Mouse (Mus musculus) liver, adult 2 months (tissue): ENCODE results near the gene Sdf4. TPM values are rescaled to one million over a fixed set of nuclear protein-coding genes. Genes with fewer than 3 reads are reported as not detected.

ENCODE experiments used
- DNase-seq: peaks from one replicate; pipeline ENCODE4 v3.0.0-alpha.2; 2011; ENCODE audit warnings: low read depth, low spot score; ENCODE audit errors: extremely low read depth
- H3K27ac ChIP-seq: fragments of 200-500 bp; replicated peaks from 2 replicates; pipeline ENCODE4 v1.5.1; 2012; ENCODE audit warnings: low read depth, mild to moderate bottlenecking, control low read depth, inconsistent platforms, low read length; ENCODE audit not compliant: insufficient read depth
- H3K27me3 ChIP-seq: fragments of 200-500 bp; 2 replicates; pipeline ENCODE4 v1.6.1; 2012; ENCODE audit warnings: mild to moderate bottlenecking, moderate library complexity, low read length, inconsistent platforms; ENCODE audit not compliant: control insufficient read depth, insufficient read depth
- H3K36me3 ChIP-seq: fragments of 200-500 bp; 2 replicates; pipeline ENCODE4 v1.6.1; 2012; ENCODE audit warnings: low read length, inconsistent platforms; ENCODE audit not compliant: control insufficient read depth, insufficient read depth
- H3K4me1 ChIP-seq: fragments of 200-500 bp; 2 replicates; pipeline ENCODE4 v1.6.1; 2011; ENCODE audit warnings: low read length; ENCODE audit not compliant: control insufficient read depth, insufficient read depth
- H3K4me3 ChIP-seq: fragments of 200-500 bp; 2 replicates; pipeline ENCODE4 v1.5.1; 2011; ENCODE audit warnings: low read depth, mild to moderate bottlenecking, control low read depth, low read length, moderate library complexity; ENCODE audit not compliant: insufficient read depth
- H3K79me2 ChIP-seq: fragments of 200-500 bp; 2 replicates; pipeline ENCODE4 v1.6.1; 2012; ENCODE audit warnings: inconsistent platforms, mild to moderate bottlenecking, low read length, moderate library complexity; ENCODE audit not compliant: control insufficient read depth, insufficient read depth
- H3K9ac ChIP-seq: fragments of 200-500 bp; 2 replicates; pipeline ENCODE4 v1.6.1; 2012; ENCODE audit warnings: low read depth, mild to moderate bottlenecking, control low read depth, inconsistent platforms, low read length
- CTCF ChIP-seq: fragments of 200-500 bp; IDR thresholded peaks from 2 replicates; pipeline ENCODE4 v1.5.1; 2011; ENCODE audit warnings: low read depth, low read length, control low read depth
- POLR2A ChIP-seq: fragments of 200-500 bp; IDR thresholded peaks from 2 replicates; pipeline ENCODE4 v1.6.1; 2011; ENCODE audit warnings: low read length, control low read depth; ENCODE audit not compliant: insufficient read depth; ENCODE audit errors: extremely low read depth
- WGBS: fragments of 180-500 bp; shearing (Covaris S2); methylation state at CpG from one replicate; pipeline ENCODE4 v1.1.7; 2018; 5-methylcytosine and 5-hydroxymethylcytosine counted together
- polyA plus RNA-seq: library from polyadenylated mRNA; depleted of rRNA; stranded (reverse); fragments of >200 nt; gene quantifications from 2 replicates; pipeline ENCODE4 v1.2.3, GENCODE M21; 2012
- total RNA-seq: library from RNA; depleted of rRNA; stranded (reverse); fragments of >200 nt; gene quantifications from 2 replicates; pipeline ENCODE4 v1.2.3, GENCODE M21; 2014

The Sdf4 gene
- total and polyA plus RNA-seq, 2 experiments = 34.9 to 156 TPM

DNA sequence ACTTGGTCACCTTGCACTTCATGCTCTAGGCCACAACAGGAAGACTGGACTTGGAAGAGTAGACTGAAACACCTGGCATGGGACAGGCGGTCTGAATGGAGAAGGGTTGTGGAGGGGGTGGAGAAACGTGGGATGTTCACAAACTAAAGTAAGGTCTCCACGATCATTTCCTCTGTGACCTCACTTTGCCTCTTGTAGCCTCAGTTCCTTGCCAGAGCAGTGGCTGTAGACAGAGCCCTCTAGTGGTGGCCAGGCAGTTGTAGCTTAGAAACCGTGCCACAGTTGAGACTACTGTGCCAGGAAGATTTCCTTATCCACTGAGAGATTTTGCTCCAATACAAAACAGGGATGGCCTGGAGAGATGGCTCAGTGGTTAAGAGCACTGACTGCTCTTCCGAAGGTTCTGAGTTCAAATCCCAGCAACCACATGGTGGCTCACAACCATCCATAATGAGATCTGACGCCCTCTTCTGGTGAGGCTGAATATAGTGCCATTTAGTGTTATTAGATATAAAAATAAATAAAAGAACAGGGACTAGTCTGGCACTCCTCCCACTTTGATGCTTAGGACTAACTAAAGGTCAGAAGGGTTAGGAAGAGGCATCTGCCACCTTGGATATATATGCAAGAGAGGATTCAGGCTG lies 40.9 kb downstream of the Sdf4 start:
- peak; percentile 76 for TF ChIP-seq CTCF
- TF ChIP-seq POLR2A = no peak
- Histone ChIP-seq H3K4me1 (peaks cover 18% of the 10 kb centered on the region), H3K36me3 (no peaks in the 10 kb centered on the region), H3K27ac (no peak overlapping the region; the same call in 1 of the 2 replicates), H3K27me3 (no peaks in the 10 kb centered on the region), H3K4me3 (no peak overlapping the region; the same call in 1 of the 2 replicates), H3K9ac (no peak overlapping the region), H3K79me2 (peaks cover 4% of the 10 kb centered on the region; the same call in 1 of the 2 replicates)
- peak; percentile 61 for DNase-seq
- WGBS = 40% methylated on average over 6 of the region's 6 CpGs

- no peaks in the 10 kb centered on the region for H3K27me3 ChIP-seq
- no peak overlapping the region for H3K27ac ChIP-seq
- H3K9ac ChIP-seq = no peak overlapping the region
- 93% methylated on average over 4 of the region's 4 CpGs for WGBS
- H3K4me3 ChIP-seq = no peak overlapping the region
- DNase-seq = no peak
- H3K79me2 ChIP-seq = peaks cover 4% of the 10 kb centered on the region; the same call in 1 of the 2 replicates
- peaks cover 18% of the 10 kb centered on the region for H3K4me1 ChIP-seq
- no peaks in the 10 kb centered on the region for H3K36me3 ChIP-seq
- TF ChIP-seq CTCF (no peak), POLR2A (no peak)
These were observed 41.6 kb downstream of the Sdf4 start for GRCm38 (mm10) chr4:156034301-156034700.

DNA sequence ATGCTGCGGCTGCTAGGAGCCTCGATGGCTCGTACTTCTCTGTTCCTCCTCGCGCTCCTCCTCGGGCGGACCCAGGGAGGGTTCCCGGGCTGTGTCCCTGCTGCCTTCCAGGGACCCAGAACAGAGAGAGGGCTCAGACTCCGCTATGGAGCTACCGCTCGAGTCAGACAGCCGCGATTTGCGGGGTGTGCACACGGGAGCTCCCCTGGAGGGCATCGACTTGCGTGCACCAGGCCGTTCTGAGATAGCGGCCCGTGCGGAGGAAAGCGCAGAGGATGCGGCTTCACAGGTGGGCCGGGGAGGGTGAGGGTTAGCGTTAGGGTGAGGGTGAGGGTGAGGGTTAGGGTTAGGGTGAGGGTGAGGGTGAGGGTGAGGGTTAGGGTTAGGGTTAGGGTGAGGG lies 42.2 kb downstream of the Sdf4 start:
- peak overlapping the region; percentile 8; the same call in 1 of the 2 replicates for H3K4me3 ChIP-seq
- no peak for DNase-seq
- H3K9ac ChIP-seq = no peak overlapping the region
- 56% methylated on average over 25 of the region's 25 CpGs for WGBS
- peaks cover 4% of the 10 kb centered on the region; the same call in 1 of the 2 replicates for H3K79me2 ChIP-seq
- TF ChIP-seq POLR2A (no peak), CTCF (no peak)
- no peak overlapping the region for H3K27ac ChIP-seq
- H3K36me3 ChIP-seq = no peaks in the 10 kb centered on the region
- no peaks in the 10 kb centered on the region for H3K27me3 ChIP-seq
- peaks cover 18% of the 10 kb centered on the region for H3K4me1 ChIP-seq

DNA sequence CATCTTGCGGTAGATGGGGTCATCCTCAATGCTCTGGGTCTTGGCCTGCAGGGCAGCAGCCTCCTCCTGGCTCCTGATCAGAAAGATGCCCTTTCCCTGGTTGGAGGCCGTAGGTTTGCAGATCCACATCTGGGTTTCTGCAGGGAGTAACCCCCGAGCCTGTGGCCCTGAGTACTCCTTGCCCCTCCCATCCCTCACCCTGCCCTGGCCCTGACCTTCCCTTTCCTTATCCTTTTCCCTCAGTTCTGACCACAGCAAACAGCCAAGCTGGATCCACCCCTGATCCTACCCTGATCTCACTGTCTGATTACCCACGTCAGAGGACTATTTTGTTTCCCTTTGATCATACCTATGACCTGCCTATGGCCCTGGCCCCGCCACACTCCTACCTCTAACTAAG lies 52.1 kb downstream of the Sdf4 start:
- Histone ChIP-seq H3K36me3 (no peaks in the 10 kb centered on the region), H3K27me3 (no peaks in the 10 kb centered on the region), H3K4me3 (no peak overlapping the region), H3K79me2 (no peaks in the 10 kb centered on the region), H3K27ac (no peak overlapping the region), H3K9ac (no peak overlapping the region), H3K4me1 (no peaks in the 10 kb centered on the region)
- DNase-seq = no peak
- TF ChIP-seq CTCF = no peak
- no peak for TF ChIP-seq POLR2A
- WGBS = 76% methylated on average over 5 of the region's 5 CpGs

DNA sequence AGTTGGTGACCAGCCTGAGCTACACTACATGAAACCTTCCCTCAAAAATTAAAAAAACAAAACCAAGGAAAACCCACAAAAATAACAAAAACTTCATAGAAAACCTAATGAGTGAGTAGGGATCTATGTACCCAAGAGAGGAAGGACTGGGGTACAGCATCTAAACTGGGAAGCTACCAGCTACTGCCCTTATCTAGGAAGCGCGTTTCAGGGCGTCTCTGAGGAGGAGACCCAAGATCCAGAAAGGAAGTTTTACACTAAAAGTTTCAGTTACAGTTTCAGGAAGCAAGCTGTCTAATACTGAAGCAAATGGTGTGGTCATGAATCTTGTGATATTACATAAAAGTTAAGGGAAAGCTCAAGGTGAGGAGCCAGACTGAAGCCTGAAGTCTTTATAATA lies 57.1 kb downstream of the Sdf4 start:
- Histone ChIP-seq H3K27me3 (no peaks in the 10 kb centered on the region), H3K36me3 (no peaks in the 10 kb centered on the region), H3K4me3 (no peak overlapping the region), H3K9ac (no peak overlapping the region), H3K4me1 (no peaks in the 10 kb centered on the region), H3K79me2 (no peaks in the 10 kb centered on the region), H3K27ac (no peak overlapping the region)
- TF ChIP-seq CTCF (no peak), POLR2A (no peak)
- DNase-seq = no peak
- 62% methylated on average over 3 of the region's 3 CpGs for WGBS

GRCm38 (mm10) chr4:156050391-156050980 lies 57.8 kb downstream of the Sdf4 start:
- H3K36me3 ChIP-seq = no peaks in the 10 kb centered on the region
- H3K4me3 ChIP-seq = no peak overlapping the region
- DNase-seq = no peak
- no peaks in the 10 kb centered on the region for H3K4me1 ChIP-seq
- no peak overlapping the region for H3K27ac ChIP-seq
- no peaks in the 10 kb centered on the region for H3K27me3 ChIP-seq
- no peaks in the 10 kb centered on the region for H3K79me2 ChIP-seq
- 70% methylated on average over 6 of the region's 6 CpGs for WGBS
- H3K9ac ChIP-seq = no peak overlapping the region
- TF ChIP-seq POLR2A = no peak
- no peak for TF ChIP-seq CTCF
